Mouse (Mus musculus) CH12.LX (cell line): Measurements from ENCODE around the gene Wnt5b. TPM values are rescaled to one million over a fixed set of nuclear protein-coding genes. Genes with fewer than 3 reads are reported as not detected.
"Not testable (repeated sequence)": the region's sequence is repeated elsewhere in the genome, so short reads cannot be mapped to it uniquely, and the experiment has no call there.

ENCODE experiments used
- DNase-seq: peaks from one replicate; pipeline ENCODE4 v3.0.0-alpha.2; 2013; ENCODE audit errors: extremely low read depth
- H3K27ac ChIP-seq: 2 replicates; pipeline ENCODE4 v1.5.1; 2012; ENCODE audit warnings: low read depth, mild to moderate bottlenecking, control low read depth, moderate library complexity; ENCODE audit not compliant: insufficient read depth
- H3K27me3 ChIP-seq: replicated peaks from 2 replicates; pipeline ENCODE3; 2012; ENCODE audit warnings: inconsistent platforms
- H3K36me3 ChIP-seq, 2 experiments: replicated peaks in 1 of 2; 2 replicates each; pipeline versions ENCODE3 to v1.6.1; 2012; ENCODE audit warnings: inconsistent platforms in 1 of 2, low read length in 1 of 2, mild to moderate bottlenecking in 1 of 2, mixed read lengths in 1 of 2, moderate library complexity in 1 of 2; ENCODE audit not compliant: control insufficient read depth in 1 of 2, insufficient read depth in 1 of 2
- H3K4me1 ChIP-seq, 2 experiments: 2 replicates each; pipeline ENCODE4 v1.6.1; 2012; ENCODE audit warnings: inconsistent platforms in 1 of 2, moderate library complexity in 1 of 2; ENCODE audit not compliant: insufficient read depth in 2 of 2, control insufficient read depth in 1 of 2
- H3K4me2 ChIP-seq: 2 replicates; pipeline ENCODE4 v1.6.1; 2012; ENCODE audit warnings: low read depth, mild to moderate bottlenecking, control low read depth; ENCODE audit not compliant: poor library complexity, insufficient read depth, severe bottlenecking
- H3K4me3 ChIP-seq, 3 experiments: fragments of 150-350 bp in 1 of 3; sonication (generic) in 1 of 3; replicated peaks in 1 of 3; 2 replicates each; pipeline versions ENCODE3 to v1.5.1; 2011 to 2012; ENCODE audit warnings: low read depth in 2 of 3, low read length in 2 of 3, mild to moderate bottlenecking in 2 of 3, moderate library complexity in 2 of 3, control low read depth in 1 of 3, improper control_type of control experiment in 1 of 3, inconsistent platforms in 1 of 3, mixed read lengths in 1 of 3; ENCODE audit not compliant: poor library complexity in 1 of 3
- H3K79me2 ChIP-seq: replicated peaks from 2 replicates; pipeline ENCODE4 v1.6.1; 2012; ENCODE audit warnings: mild to moderate bottlenecking, moderate library complexity; ENCODE audit not compliant: control insufficient read depth, poor library complexity, insufficient read depth, severe bottlenecking; ENCODE audit errors: extremely low read depth
- H3K9ac ChIP-seq: 2 replicates; pipeline ENCODE4 v1.6.1; 2012; ENCODE audit warnings: low read depth, mild to moderate bottlenecking, control low read depth, moderate library complexity; ENCODE audit not compliant: insufficient read depth
- H3K9me3 ChIP-seq: replicated peaks from 2 replicates; pipeline ENCODE3; 2012; ENCODE audit warnings: low read length, inconsistent platforms, mixed read lengths
- CHD2 ChIP-seq: IDR thresholded peaks from 2 replicates; pipeline ENCODE4 v1.6.1; 2011; ENCODE audit warnings: low read length, improper control_type of control experiment
- CTCF ChIP-seq, 2 experiments: IDR thresholded peaks in 1 of 2; conservative IDR thresholded peaks in 1 of 2; 2 replicates each; pipeline ENCODE4 v1.5.1; 2011 to 2012; ENCODE audit warnings: low read depth in 2 of 2, low read length in 2 of 2, improper control_type of control experiment in 1 of 2, inconsistent platforms in 1 of 2, mild to moderate bottlenecking in 1 of 2, moderate library complexity in 1 of 2
- E2F4 ChIP-seq: IDR thresholded peaks from 2 replicates; pipeline ENCODE4 v1.6.1; 2011; ENCODE audit warnings: low read depth, low read length, improper control_type of control experiment; ENCODE audit not compliant: insufficient replicate concordance
- ELF1 ChIP-seq: IDR thresholded peaks from 2 replicates; pipeline ENCODE4 v1.6.1; 2014; ENCODE audit warnings: low read depth, mild to moderate bottlenecking, inconsistent platforms, low read length, improper control_type of control experiment
- GABPA ChIP-seq: IDR thresholded peaks from 2 replicates; pipeline ENCODE4 v1.6.1; 2012; ENCODE audit warnings: low read depth, low read length, improper control_type of control experiment, inconsistent platforms; ENCODE audit not compliant: insufficient replicate concordance
- JUN ChIP-seq: IDR thresholded peaks from 2 replicates; pipeline ENCODE4 v1.6.1; 2011; ENCODE audit warnings: low read depth, mild to moderate bottlenecking, low read length, improper control_type of control experiment, moderate library complexity; ENCODE audit not compliant: insufficient read depth
- JUND ChIP-seq: conservative IDR thresholded peaks from 2 replicates; pipeline ENCODE4 v1.6.1; 2011; ENCODE audit warnings: low read depth, low read length, improper control_type of control experiment
- KAT2A ChIP-seq: IDR thresholded peaks from 2 replicates; pipeline ENCODE4 v1.6.1; 2012; ENCODE audit warnings: low read length, improper control_type of control experiment, inconsistent platforms; ENCODE audit not compliant: insufficient replicate concordance
- MXI1 ChIP-seq: IDR thresholded peaks from 2 replicates; pipeline ENCODE4 v1.6.1; 2011; ENCODE audit warnings: mild to moderate bottlenecking, low read depth, low read length, improper control_type of control experiment
- MYC ChIP-seq: IDR thresholded peaks from 2 replicates; pipeline ENCODE4 v1.6.1; 2011; ENCODE audit warnings: low read depth, mild to moderate bottlenecking, improper control_type of control experiment, low read length
- NELFE ChIP-seq: IDR thresholded peaks from 2 replicates; pipeline ENCODE4 v1.6.1; 2011; ENCODE audit warnings: low read depth, low read length, improper control_type of control experiment
- NRF1 ChIP-seq: IDR thresholded peaks from 2 replicates; pipeline ENCODE4 v1.6.1; 2014; ENCODE audit warnings: low read depth, mild to moderate bottlenecking, inconsistent platforms, low read length, improper control_type of control experiment, moderate library complexity
- POLR2A ChIP-seq: IDR thresholded peaks from 2 replicates; pipeline ENCODE4 v1.6.1; 2011; ENCODE audit warnings: low read depth, mild to moderate bottlenecking, improper control_type of control experiment, low read length
- SIN3A ChIP-seq: IDR thresholded peaks from 2 replicates; pipeline ENCODE4 v1.6.1; 2012; ENCODE audit warnings: low read length, improper control_type of control experiment, inconsistent platforms
- SMC3 ChIP-seq: IDR thresholded peaks from 2 replicates; pipeline ENCODE4 v1.6.1; 2011; ENCODE audit warnings: low read depth, low read length, improper control_type of control experiment
- TBP ChIP-seq: conservative IDR thresholded peaks from 2 replicates; pipeline ENCODE4 v1.6.1; 2011; ENCODE audit warnings: low read depth, low read length, improper control_type of control experiment
- ZC3H11A ChIP-seq: IDR thresholded peaks from 2 replicates; pipeline ENCODE4 v1.6.1; 2012; ENCODE audit warnings: low read depth, mild to moderate bottlenecking, inconsistent platforms, low read length, improper control_type of control experiment
- ZMIZ1 ChIP-seq: IDR thresholded peaks from 2 replicates; pipeline ENCODE4 v1.6.1; 2012; ENCODE audit warnings: low read depth, mild to moderate bottlenecking, inconsistent platforms, low read length, improper control_type of control experiment
- dilution Hi-C: fragments of 300-500 bp; cut with MboI; formaldehyde crosslinking; loops from 2 replicates; pipeline ENCODE4 v1.14.3; 2020; ENCODE audit warnings: low sequenced_read_pairs; ENCODE audit not compliant: extremely low pct_unique_long_range_greater_than_20kb, extremely low pct_ligation_motif_present
- in situ Hi-C: fragments of 300-500 bp; cut with MboI; formaldehyde crosslinking; loops from 3 replicates; pipeline ENCODE4 v1.14.3; 2019; ENCODE audit warnings: low sequenced_read_pairs, low pct_ligation_motif_present, low pct_unique_long_range_greater_than_20kb, mixed read lengths
- polyA plus RNA-seq: library from polyadenylated mRNA; unstranded; fragments of >175 nt; gene quantifications from 2 replicates; pipeline ENCODE4 v1.2.1, GENCODE M21; 2012; ENCODE audit warnings: low read depth; ENCODE audit not compliant: insufficient read length
- total RNA-seq, 2 experiments: library from RNA; depleted of rRNA; stranded (reverse); fragments of 300-350 nt in 1 of 2; fragments of >200 nt in 1 of 2; gene quantifications; 2 replicates each; pipeline ENCODE4 v1.2.3; 2012 to 2014

Wnt5b gene
- total and polyA plus RNA-seq, 3 experiments: 1.2 to 2.0 (median 1.5) TPM

- TF ChIP-seq ZMIZ1 (no peak), NRF1 (no peak), JUN (no peak), MXI1 (peak; percentile 94), SMC3 (peak; percentile 80), E2F4 (no peak), MYC (no peak; the same call in 1 of the 2 replicates), JUND (no peak), KAT2A (no peak), TBP (no peak), POLR2A (no peak; the same call in 1 of the 2 replicates), NELFE (no peak), SIN3A (peak; percentile 82), GABPA (no peak), ELF1 (peak; percentile 33), ZC3H11A (no peak), CHD2 (no peak; the same call in 1 of the 2 replicates)
- TF ChIP-seq, all 38 proteins: peak for 11
These were observed 100.2 kb downstream of the Wnt5b start (continued) for GRCm38 (mm10) chr6:119443742-119444645.

GRCm38 (mm10) chr6:119442729-119443128, 101.4 kb downstream of the Wnt5b start:
- H3K4me2 ChIP-seq, H3K27me3 ChIP-seq, H3K9ac ChIP-seq, H3K79me2 ChIP-seq, dilution Hi-C loops, H3K27ac ChIP-seq, H3K9me3 ChIP-seq, H3K4me3 ChIP-seq: not testable (repeated sequence)
- peak; percentile 37 to 40; a peak in 3 of 4 replicates for TF ChIP-seq CTCF (conservative IDR thresholded peaks at IDR 0.05 in 1 of 2, IDR thresholded peaks at IDR 0.05 in 1 of 2; ENCODE audit: low read depth in 2 of 2, low read length in 2 of 2)
- DNase-seq: peak; percentile 54
- in situ Hi-C loops: loop anchor here (10.0 kb wide), 1 partner anchor 48 kb away; no protein-coding TSS in a partner anchor
- Histone ChIP-seq H3K4me1 (peaks cover 8 to 33% of the 10 kb centered on the region in 2 experiments), H3K36me3 (peaks cover 0 to 20% of the 10 kb centered on the region in 2 experiments)
